Mouse (Mus musculus) large intestine, adult 2 months (tissue): Measurements from ENCODE around the gene Rasgef1b. TPM values are rescaled to one million over a fixed set of nuclear protein-coding genes. Genes with fewer than 3 reads are reported as not detected.
A peak's percentile ranks its signal among the peaks of the same experiment; 100 is the strongest.

Experiments
- DNase-seq: peaks from one replicate; pipeline ENCODE4 v3.0.0-alpha.2; 2012; ENCODE audit warnings: low read depth, low spot score
- WGBS: fragments of 180-500 bp; shearing (Covaris S2); methylation state at CpG from one replicate; pipeline ENCODE4 v1.1.7; 2018; 5-methylcytosine and 5-hydroxymethylcytosine counted together
- polyA plus RNA-seq: library from polyadenylated mRNA; depleted of rRNA; stranded (reverse); fragments of >200 nt; gene quantifications from 2 replicates; pipeline ENCODE4 v1.2.3, GENCODE M21; 2012

The Rasgef1b gene
- polyA plus RNA-seq, 1 experiment = 5.1 TPM

GRCm38 (mm10) chr5:99251379-99252202 is 477.3 kb downstream of the Rasgef1b start:
- whole genome bisulfite sequencing = 2% methylated on average over 34 of the region's 34 CpGs
- no peak for DNase-seq

GRCm38 (mm10) chr5:99250820-99251219 is 478.0 kb downstream of the Rasgef1b start:
- no peak for DNase-seq
- WGBS = 28% methylated on average over 5 of the region's 5 CpGs

GRCm38 (mm10) chr5:99248501-99248900 is 480.4 kb downstream of the Rasgef1b start:
- WGBS = 1% methylated on average over 7 of the region's 7 CpGs
- peak; percentile 94 for DNase-seq

GRCm38 (mm10) chr5:99247915-99248314 is 480.9 kb downstream of the Rasgef1b start:
- 94% methylated on average over 6 of the region's 6 CpGs for WGBS

GRCm38 (mm10) chr5:99247441-99247840 is 481.4 kb downstream of the Rasgef1b start:
- no peak for DNase-seq
- 82% methylated on average over 7 of the region's 7 CpGs for WGBS

More at GRCm38 (mm10) chr5:99247915-99248314, 480.9 kb downstream of the Rasgef1b start:
- no peak for DNase-seq

GRCm38 (mm10) chr5:99246972-99247371 is 481.9 kb downstream of the Rasgef1b start:
- DNase-seq = no peak
- WGBS = 89% methylated on average over 6 of the region's 6 CpGs

- DNase-seq = no peak
- WGBS = 71% methylated on average over 11 of the region's 11 CpGs
Measured at GRCm38 (mm10) chr5:99241988-99242740, 486.7 kb downstream of the Rasgef1b start.

GRCm38 (mm10) chr5:99240501-99240900 is 488.4 kb downstream of the Rasgef1b start:
- 95% methylated on average over 6 of the region's 6 CpGs for WGBS
- DNase-seq = no peak

- 90% methylated on average over 9 of the region's 9 CpGs for WGBS
- DNase-seq = no peak
Measured at GRCm38 (mm10) chr5:99239677-99240076, 489.2 kb downstream of the Rasgef1b start.

GRCm38 (mm10) chr5:99238150-99238549 is 490.7 kb downstream of the Rasgef1b start:
- DNase-seq = no peak
- 67% methylated on average over 4 of the region's 4 CpGs for WGBS

GRCm38 (mm10) chr5:99236888-99237752 is 491.7 kb downstream of the Rasgef1b start:
- 37% methylated on average over 11 of the region's 11 CpGs for WGBS
- no peak for DNase-seq

GRCm38 (mm10) chr5:99236431-99236830 is 492.4 kb downstream of the Rasgef1b start:
- 47% methylated on average over 4 of the region's 4 CpGs for WGBS
- no peak for DNase-seq

- DNase-seq = no peak
- 91% methylated on average over 17 of the region's 17 CpGs for WGBS
Measured at GRCm38 (mm10) chr5:99234275-99234674, 494.6 kb downstream of the Rasgef1b start.

- 76% methylated on average over 3 of the region's 3 CpGs for WGBS
- no peak for DNase-seq
Measured at GRCm38 (mm10) chr5:99233176-99233575, 495.7 kb downstream of the Rasgef1b start.

GRCm38 (mm10) chr5:99232410-99232809 is 496.5 kb downstream of the Rasgef1b start:
- WGBS = 93% methylated on average over 8 of the region's 8 CpGs
- no peak for DNase-seq

GRCm38 (mm10) chr5:99230476-99230875 is 498.4 kb downstream of the Rasgef1b start:
- WGBS = 80% methylated on average over 7 of the region's 7 CpGs
- DNase-seq = no peak

- WGBS = 90% methylated on average over 4 of the region's 4 CpGs
Measured at GRCm38 (mm10) chr5:99227361-99227760, 501.5 kb downstream of the Rasgef1b start.

GRCm38 (mm10) chr5:99224571-99225011 is 504.3 kb downstream of the Rasgef1b start:
- no peak for DNase-seq
- WGBS = 57% methylated on average over 5 of the region's 5 CpGs

More at GRCm38 (mm10) chr5:99227361-99227760, 501.5 kb downstream of the Rasgef1b start:
- DNase-seq = no peak

GRCm38 (mm10) chr5:99223869-99224498 is 504.9 kb downstream of the Rasgef1b start:
- no peak for DNase-seq
- 68% methylated on average over 15 of the region's 15 CpGs for WGBS
